Mouse (Mus musculus): ENCODE measurements around the gene Pi16.

The Pi16 gene

GRCm38 (mm10) chr17:29303856-29304255 lies 13.6 kb upstream of the Pi16 start:
- intact Hi-C loops (cut with DNase I), result no loop called here

GRCm38 (mm10) chr17:29304376-29305057 lies 13.0 kb upstream of the Pi16 start:
- intact Hi-C loops (cut with DNase I), result no loop called here

GRCm38 (mm10) chr17:29305058-29305806 lies 12.2 kb upstream of the Pi16 start:
- intact Hi-C loops (cut with DNase I), result no loop called here

- intact Hi-C loops (cut with DNase I), result no loop called here
These were observed 11.6 kb upstream of the Pi16 start for GRCm38 (mm10) chr17:29305871-29306270.

DNA sequence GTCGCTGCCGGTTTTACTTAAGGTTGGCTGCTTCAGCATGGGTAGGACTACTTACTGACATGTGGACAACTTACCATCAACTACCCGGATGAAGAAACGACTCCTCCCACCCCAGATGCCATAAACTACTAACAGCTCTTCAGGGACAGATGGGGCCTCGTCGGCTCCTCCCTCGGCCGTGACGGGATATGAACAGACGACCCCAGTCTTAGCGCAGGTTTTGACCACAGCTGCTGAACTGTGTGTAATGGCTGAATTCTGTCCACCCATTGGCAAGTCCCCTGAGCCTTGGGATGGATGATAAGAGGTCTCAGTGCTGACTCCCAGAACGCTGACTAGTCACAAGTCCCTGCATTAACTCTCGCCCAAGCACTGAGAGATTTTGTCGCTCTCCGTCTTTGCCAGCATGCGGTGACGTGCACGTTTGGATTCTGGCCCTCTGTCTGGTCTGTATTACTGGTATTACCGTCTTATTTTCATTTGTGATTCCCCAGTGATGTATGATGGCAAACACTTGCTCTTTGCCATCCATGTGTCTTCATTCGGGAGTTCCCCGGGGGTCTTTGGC lies 7.3 kb upstream of the Pi16 start:
- intact Hi-C loops (cut with DNase I), result no loop called here

GRCm38 (mm10) chr17:29311602-29312001 lies 5.9 kb upstream of the Pi16 start:
- intact Hi-C loops (cut with DNase I), result no loop called here

DNA sequence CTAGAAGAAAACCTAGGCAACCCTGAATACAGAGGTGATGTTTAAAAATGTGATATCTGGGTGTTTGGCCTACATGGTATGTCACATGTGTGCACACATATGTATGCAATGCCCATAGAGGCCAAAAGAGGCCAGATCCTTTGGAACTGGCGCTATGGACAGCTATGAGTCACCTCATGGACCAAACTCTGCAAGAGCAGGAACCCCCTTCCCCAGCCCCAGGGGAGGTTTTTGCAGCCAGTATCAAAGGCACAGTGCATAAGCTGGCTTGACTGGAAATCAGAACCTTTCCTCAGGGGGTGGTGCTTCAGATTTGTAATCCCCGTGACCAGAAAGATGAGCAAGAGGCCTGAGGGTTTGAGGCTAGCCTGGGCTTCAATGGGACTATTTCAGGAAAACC lies 5.4 kb upstream of the Pi16 start:
- intact Hi-C loops (cut with DNase I), result no loop called here

GRCm38 (mm10) chr17:29313300-29313699 lies 4.2 kb upstream of the Pi16 start:
- intact Hi-C loops (cut with DNase I), result no loop called here

- intact Hi-C loops (cut with DNase I), result no loop called here
These were observed 1.6 kb upstream of the Pi16 start for GRCm38 (mm10) chr17:29315672-29316465.

DNA sequence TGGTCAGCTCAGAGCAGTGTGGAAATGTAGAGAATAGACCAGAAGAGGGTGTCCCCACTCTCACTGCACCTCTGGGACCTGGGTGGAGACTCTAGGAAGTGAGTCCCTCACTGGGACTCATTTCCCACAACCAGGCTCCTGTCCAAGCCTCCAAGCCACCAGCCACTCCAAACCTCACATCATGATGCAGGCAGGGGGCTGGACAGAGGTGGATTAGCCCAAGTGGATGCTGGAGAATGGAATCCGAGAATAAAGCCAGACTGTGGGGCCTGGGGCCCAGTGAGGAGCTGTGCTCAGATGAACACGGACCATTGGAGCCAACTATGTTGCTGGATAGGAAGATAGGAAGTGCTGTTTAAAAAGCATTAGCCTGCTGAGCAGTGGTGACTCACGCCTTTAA lies 589 bp upstream of the Pi16 start:
- intact Hi-C loops (cut with DNase I), result no loop called here

DNA sequence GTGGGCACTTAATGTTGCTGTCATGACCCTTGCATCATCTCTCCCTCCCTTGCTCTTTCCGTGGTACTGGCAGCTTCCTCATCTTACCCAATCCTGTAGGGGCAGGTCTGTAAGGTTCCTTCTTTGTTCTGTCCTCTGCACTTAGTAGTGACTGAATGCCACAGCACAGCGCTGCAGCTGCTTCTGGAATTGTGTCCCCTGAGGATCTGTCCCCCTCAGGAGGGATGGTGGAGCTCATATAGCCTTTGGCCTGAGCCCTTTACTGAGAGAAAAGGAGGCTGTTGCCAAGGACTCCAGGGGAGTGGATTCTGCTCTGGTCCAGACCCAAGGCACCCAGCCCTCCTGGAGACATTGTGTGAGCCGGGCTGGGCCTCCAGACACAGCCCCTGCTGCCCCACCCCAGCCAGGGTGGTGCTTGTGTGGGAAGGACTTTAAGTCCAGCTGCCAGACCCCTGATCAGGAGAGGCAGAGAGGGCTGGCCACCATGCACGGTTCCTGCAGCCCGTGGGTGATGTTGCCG lies 1.3 kb downstream of the Pi16 start:
- intact Hi-C loops (cut with DNase I), result no loop called here

- intact Hi-C loops (cut with DNase I), result no loop called here
These were observed 2.0 kb downstream of the Pi16 start for GRCm38 (mm10) chr17:29319476-29319875.

DNA sequence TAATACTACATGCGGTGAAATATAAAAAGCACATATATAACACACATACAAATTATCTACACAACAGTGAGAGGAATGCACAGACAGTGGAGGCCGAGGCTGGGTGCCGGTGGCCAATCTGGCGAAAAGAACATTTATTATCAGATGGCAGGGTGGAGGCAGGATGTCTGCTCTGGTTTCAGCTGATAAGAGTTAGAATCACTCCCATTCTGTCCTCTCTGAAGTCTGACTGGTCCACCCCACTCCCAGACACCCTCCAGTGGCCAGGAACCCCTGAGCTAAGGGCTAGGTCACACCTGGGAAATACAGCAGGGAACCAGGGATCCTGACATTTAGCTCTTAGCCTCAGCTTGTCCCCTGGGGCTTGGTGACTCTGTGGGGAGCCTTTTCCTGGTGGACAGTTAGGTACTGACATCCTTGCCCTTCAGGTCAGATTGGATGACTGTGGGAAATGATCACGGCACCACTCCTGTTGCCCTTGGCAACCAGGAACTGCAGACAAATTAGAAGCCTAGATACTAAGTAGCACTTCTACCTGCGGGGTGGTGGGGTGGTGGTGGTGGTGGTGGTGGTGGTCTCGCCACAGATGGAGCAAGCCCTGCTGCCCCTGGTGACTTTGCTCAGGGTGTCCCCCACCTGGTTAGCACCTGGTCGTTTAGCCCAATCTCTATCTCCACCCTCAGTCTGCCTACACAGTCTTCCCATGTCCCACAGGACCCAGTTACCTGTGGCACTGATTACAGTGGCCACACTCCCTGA lies 2.6 kb downstream of the Pi16 start:
- intact Hi-C loops (cut with DNase I), result loop anchor here (5.0 kb wide), 1 partner anchor 43 kb away; no protein-coding TSS in a partner anchor

GRCm38 (mm10) chr17:29321765-29322602 lies 4.5 kb downstream of the Pi16 start:
- intact Hi-C loops (cut with DNase I), result loop anchor here (5.0 kb wide), 1 partner anchor 45 kb away; no protein-coding TSS in a partner anchor

GRCm38 (mm10) chr17:29322603-29322962 lies 5.1 kb downstream of the Pi16 start:
- intact Hi-C loops (cut with DNase I), result loop anchor here (5.0 kb wide), 1 partner anchor 45 kb away; no protein-coding TSS in a partner anchor

- intact Hi-C loops (cut with DNase I), result loop anchor here (5.0 kb wide), 1 partner anchor 46 kb away; no protein-coding TSS in a partner anchor
These were observed 6.1 kb downstream of the Pi16 start for GRCm38 (mm10) chr17:29323625-29324024.

DNA sequence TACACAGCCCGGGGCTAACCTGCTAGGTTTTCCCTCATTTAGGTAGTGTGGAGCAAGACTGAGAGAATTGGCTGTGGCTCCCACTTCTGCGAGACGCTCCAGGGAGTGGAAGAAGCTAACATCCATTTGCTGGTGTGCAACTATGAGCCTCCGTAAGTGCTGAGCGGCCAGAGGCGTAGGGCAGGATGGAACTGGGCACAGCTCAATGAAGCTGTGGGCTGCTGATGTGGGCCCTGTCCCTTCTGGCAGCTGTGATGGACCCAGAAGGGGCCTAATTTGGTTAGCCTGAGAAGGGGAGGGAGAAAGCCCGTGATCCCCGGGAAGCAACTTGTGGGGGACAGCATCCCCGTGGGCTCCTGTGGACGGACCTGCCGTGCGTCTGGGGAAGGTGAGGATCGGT lies 8.4 kb downstream of the Pi16 start:
- intact Hi-C loops (cut with DNase I), result no loop called here

DNA sequence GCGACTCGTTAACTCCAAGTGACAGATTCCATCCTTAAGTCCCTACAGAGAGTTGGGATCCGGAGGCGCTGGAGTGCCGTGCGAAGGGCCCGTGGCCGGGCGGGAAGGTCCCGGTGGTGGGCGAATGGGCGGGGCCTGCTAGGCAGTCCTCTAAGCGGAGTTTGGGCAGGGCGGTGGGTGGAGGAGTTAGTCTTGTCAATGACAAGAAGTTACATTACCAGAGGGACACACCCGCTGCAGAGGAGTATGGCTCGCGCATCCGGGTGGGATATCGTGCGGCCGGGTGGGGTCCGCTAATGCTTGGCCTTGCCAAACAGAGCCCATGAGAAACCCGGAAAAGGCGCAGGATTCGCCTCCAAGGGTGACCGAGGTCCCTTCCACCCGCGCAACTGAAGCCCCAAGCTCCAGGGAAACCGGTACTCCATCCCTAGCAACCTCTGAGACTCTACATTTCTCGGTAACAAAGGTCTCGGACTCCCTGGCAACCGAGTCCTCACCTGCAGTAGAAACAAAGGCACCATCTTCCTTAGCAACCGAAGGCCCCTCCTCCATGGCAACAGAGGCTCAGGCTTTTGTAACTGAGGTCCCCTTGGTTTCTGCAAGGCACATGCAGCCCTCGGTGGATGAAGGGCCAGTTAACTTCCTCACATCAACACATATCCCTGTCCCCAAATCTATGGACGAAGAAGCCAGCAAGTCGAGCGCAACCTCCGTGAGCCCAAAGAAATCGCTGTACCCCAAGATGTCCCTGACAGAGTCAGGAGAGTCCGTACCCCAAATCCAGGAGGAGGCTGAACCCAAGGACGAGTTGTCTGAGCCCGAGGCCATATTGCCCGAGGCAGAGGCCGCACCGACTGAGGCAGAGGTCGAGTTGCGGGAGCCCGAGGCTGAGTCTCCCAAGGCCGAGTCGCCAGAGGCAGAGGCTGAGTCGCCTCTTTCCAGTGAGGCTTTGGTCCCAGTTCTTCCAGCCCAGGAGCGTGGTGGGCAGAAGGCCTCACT lies 9.3 kb downstream of the Pi16 start:
- intact Hi-C loops (cut with DNase I), result no loop called here

All from adrenal gland (tissue).